Mouse (Mus musculus): Measurements from ENCODE around the gene Gpc6. TPM values are rescaled to one million over a fixed set of nuclear protein-coding genes. Genes with fewer than 3 reads are reported as not detected.

The Gpc6 gene
- polyA plus RNA-seq, 1 experiment = 61.9 TPM

DNA sequence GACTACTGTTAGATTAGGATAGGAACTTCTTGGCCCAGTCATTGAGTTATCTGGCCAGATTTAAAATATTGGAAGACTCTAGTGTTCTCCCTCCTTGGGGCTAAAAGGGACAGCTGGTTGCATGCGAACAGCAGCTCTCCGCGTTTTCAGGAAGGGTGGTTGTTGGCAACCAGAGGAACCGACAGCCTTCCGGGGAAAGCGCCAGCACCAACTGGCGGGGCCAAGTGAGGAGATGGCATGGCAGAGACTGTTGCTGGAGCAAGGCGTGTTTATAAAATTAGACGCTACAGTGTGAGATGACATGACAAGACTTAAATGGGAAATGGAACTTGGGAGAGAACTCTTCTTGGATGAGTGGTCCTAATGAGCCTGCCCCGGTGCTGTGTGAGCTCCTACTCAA, 1056.4 kb downstream of the Gpc6 start:
- Histone ChIP-seq H3K4me1 (ENCODE audit: control insufficient read depth, insufficient read depth, low read length) (no peaks in the 10 kb centered on the region), H3K27ac (ENCODE audit: insufficient read depth, low read length) (no peak overlapping the region), H3K4me3 (ENCODE audit: insufficient read depth, low read length) (no peak overlapping the region)
- no peak for TF ChIP-seq CTCF (IDR thresholded peaks at IDR 0.05; ENCODE audit: borderline replicate concordance, insufficient read depth, low read length)
- TF ChIP-seq POLR2A (IDR thresholded peaks at IDR 0.05; ENCODE audit: low read depth, low read length) = no peak

DNA sequence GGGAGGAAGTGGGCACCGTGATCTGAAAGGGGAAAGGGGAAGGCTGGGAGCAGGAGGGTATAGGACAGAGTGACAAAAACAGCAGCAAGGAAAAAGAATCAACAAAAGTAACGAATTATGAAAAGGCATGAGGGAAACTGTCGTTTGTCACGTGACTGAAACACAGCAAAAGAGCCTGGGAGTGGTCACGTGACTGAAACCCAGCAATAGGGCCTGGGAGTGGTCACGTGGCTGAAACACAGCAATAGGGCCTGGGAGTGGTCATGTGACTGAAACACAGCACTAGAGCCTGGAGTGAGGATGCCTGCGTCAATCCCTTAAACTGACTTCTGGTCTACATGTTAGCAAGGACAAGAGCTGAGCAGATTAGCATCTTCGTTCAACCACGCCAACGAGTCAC, 1063.3 kb downstream of the Gpc6 start:
- H3K4me3 ChIP-seq (ENCODE audit: insufficient read depth, low read length) = no peak overlapping the region
- H3K4me1 ChIP-seq (ENCODE audit: control insufficient read depth, insufficient read depth, low read length) = no peaks in the 10 kb centered on the region
- no peak for TF ChIP-seq CTCF (IDR thresholded peaks at IDR 0.05; ENCODE audit: borderline replicate concordance, insufficient read depth, low read length)
- no peak overlapping the region for H3K27ac ChIP-seq (ENCODE audit: insufficient read depth, low read length)

DNA sequence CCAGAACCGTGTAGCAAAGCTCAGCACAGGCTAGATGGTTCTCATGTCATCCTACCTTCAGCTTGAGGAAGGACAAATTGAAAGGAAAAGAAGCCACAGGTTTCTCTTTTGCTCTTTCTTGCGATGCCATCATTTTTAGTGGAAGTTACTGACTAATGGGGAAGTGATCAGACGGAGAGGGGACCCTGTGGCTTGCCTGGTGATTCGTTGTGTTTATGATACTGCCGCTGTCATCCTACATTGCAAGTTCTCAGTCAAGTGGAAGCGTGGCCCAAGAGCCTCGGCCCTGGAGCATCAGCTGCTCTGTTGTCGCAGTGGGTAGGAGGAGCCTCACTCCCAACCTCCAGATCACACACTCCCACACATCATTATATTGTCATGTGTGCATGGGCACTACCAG, 1065.1 kb downstream of the Gpc6 start:
- TF ChIP-seq POLR2A (IDR thresholded peaks at IDR 0.05; ENCODE audit: low read depth, low read length) (no peak), CTCF (IDR thresholded peaks at IDR 0.05; ENCODE audit: borderline replicate concordance, insufficient read depth, low read length) (no peak)
- Histone ChIP-seq H3K4me1 (ENCODE audit: control insufficient read depth, insufficient read depth, low read length) (0 out of 2 replicates have a peak, but pooled peaks cover 3% of the 10 kb centered on the region), H3K4me3 (ENCODE audit: insufficient read depth, low read length) (no peak overlapping the region), H3K27ac (ENCODE audit: insufficient read depth, low read length) (no peak overlapping the region)

DNA sequence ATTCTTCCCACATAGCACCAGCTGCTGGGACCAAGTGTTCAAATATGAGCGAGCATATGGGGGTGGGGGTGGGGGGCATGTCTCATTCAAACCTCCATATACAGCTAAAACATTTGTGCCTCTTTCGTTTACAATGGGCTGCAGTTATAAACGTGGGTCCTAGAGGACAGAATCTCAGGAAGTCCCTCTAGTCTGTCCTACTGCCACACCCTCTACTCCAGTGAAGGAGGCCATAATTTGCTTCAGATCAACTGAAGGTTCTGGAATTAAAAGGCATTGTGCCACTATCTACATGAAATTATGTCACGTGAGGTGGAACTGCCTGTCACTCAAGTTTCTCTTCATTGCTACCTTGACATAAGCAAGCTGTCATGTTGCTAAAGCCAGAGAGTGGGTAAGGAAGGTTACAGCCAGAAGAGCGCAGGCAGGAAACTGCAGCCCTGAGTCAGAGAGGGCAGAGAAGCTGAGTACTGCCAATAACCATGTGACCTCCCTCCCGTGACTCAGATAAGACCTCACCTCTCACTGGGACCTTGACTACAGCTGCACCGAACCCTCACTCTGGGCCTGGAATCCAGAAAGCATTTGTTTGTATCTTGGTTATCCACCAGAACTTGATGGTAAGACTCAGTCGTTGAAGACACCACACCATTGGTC, 1067.6 kb downstream of the Gpc6 start:
- H3K4me3 ChIP-seq (ENCODE audit: insufficient read depth, low read length) = no peak overlapping the region
- H3K27ac ChIP-seq (ENCODE audit: insufficient read depth, low read length) = no peak overlapping the region
- H3K4me1 ChIP-seq (ENCODE audit: control insufficient read depth, insufficient read depth, low read length) = 0 out of 2 replicates have a peak, but pooled peaks cover 3% of the 10 kb centered on the region
- TF ChIP-seq CTCF (IDR thresholded peaks at IDR 0.05; ENCODE audit: borderline replicate concordance, insufficient read depth, low read length) (no peak), POLR2A (IDR thresholded peaks at IDR 0.05; ENCODE audit: low read depth, low read length) (no peak)

DNA sequence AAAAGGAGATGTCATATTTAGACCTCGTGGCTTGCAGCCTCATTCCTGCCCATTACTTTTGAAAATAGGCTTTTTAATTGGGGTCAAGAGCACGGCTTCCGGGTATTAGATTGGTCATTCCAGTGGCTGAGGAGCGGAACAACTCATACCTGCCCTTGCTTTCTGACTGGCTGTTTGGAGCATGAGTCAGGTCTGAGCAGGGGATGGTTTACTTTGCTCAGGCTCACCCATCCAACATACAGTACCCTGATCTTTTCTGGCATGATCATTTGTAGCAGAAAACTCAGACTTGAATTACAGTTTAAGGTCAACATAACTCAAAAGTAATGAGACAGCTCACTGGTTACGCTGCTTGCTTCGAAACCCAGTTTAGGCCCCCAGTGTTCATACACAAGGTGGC, 1068.7 kb downstream of the Gpc6 start:
- Histone ChIP-seq H3K4me1 (ENCODE audit: control insufficient read depth, insufficient read depth, low read length) (0 out of 2 replicates have a peak, but pooled peaks cover 3% of the 10 kb centered on the region), H3K27ac (ENCODE audit: insufficient read depth, low read length) (no peak overlapping the region), H3K4me3 (ENCODE audit: insufficient read depth, low read length) (no peak overlapping the region)
- TF ChIP-seq CTCF (IDR thresholded peaks at IDR 0.05; ENCODE audit: borderline replicate concordance, insufficient read depth, low read length) (no peak), POLR2A (IDR thresholded peaks at IDR 0.05; ENCODE audit: low read depth, low read length) (no peak)

DNA sequence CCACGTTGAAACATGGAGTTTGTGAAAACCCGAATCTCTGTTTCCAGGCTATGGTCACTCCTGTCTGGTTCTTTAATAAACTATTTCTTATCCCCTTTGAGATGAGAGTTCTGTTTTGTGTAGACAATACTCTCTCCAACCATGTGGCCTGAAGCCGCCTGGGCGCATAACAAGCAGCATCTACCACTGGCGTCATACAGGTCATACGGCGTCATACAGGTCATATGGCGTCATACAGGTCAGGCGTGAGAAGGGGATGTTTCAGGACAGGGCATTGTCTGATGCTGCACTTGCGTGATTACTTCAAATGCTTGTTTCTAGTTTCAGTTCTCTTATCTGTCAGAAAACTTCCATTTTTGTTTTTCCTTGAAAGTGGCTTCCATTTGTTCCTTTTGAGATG, 1079.3 kb downstream of the Gpc6 start:
- Histone ChIP-seq H3K27ac (ENCODE audit: insufficient read depth, low read length) (no peak overlapping the region), H3K4me3 (ENCODE audit: insufficient read depth, low read length) (no peak overlapping the region), H3K4me1 (ENCODE audit: control insufficient read depth, insufficient read depth, low read length) (no peaks in the 10 kb centered on the region)
- no peak for TF ChIP-seq POLR2A (IDR thresholded peaks at IDR 0.05; ENCODE audit: low read depth, low read length)
- no peak for TF ChIP-seq CTCF (IDR thresholded peaks at IDR 0.05; ENCODE audit: borderline replicate concordance, insufficient read depth, low read length)

DNA sequence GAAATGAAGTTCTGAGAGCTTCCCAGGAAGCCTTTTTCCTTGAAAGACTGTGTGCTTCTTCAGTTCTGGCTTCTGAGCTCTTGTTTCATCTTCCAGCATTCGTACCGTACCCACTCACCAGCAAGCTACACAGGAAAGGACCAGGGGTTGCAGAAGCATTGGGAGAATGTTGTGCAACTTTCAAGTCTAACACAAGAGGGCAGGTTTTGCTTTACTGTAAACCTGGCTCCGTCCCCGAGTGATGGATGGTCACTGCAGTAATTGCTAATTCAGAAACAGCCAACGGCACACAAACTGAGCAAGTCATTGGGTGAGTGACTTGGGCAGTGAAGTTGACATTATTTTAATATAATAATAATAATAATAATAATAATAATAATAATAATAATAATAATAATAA, 1080.6 kb downstream of the Gpc6 start:
- H3K4me1 ChIP-seq (ENCODE audit: control insufficient read depth, insufficient read depth, low read length) = no peaks in the 10 kb centered on the region
- no peak overlapping the region for H3K4me3 ChIP-seq (ENCODE audit: insufficient read depth, low read length)
- TF ChIP-seq CTCF (IDR thresholded peaks at IDR 0.05; ENCODE audit: borderline replicate concordance, insufficient read depth, low read length) = no peak
- no peak for TF ChIP-seq POLR2A (IDR thresholded peaks at IDR 0.05; ENCODE audit: low read depth, low read length)
- no peak overlapping the region for H3K27ac ChIP-seq (ENCODE audit: insufficient read depth, low read length)

DNA sequence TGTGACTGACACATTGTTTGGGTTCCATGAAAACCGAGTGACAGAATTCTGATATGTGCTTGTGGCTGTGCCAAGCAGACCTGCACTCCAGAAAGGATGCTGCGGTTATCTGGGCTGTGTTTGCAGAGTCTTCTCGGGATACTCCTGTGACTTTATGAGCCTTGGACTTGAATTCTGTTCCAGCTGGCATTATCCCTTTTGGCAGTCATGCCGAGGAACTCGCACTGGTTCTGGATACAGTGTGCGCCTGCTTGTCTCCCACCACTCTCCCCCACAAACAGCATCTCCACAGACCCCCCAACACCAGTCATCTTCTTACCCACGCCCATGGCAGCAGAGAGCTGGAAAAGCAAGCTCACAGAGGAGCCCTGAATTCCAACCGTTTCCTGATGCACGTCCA, 1084.4 kb downstream of the Gpc6 start:
- TF ChIP-seq POLR2A (IDR thresholded peaks at IDR 0.05; ENCODE audit: low read depth, low read length) (no peak), CTCF (IDR thresholded peaks at IDR 0.05; ENCODE audit: borderline replicate concordance, insufficient read depth, low read length) (no peak)
- H3K4me3 ChIP-seq (ENCODE audit: insufficient read depth, low read length) = no peak overlapping the region

DNA sequence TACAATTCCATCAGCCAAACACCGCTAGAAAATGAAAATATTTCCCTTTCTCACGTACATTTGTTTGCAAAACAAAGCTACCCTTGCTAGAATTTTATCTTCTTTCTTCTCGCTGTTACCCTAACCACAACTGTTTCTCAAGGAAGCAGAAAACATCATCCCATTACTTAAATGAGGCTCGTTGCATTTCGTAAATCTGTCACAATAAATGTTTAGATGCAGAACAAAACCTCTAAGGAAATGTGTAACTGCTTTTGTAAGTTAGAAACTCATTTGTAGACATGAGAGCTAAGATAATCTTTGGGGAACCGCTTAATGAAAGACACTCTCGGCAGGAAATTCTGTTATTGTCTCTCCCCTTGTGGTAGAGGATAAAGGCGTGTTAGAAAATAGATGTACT, 1088.1 kb downstream of the Gpc6 start:
- TF ChIP-seq POLR2A (IDR thresholded peaks at IDR 0.05; ENCODE audit: low read depth, low read length) = no peak
- TF ChIP-seq CTCF (IDR thresholded peaks at IDR 0.05; ENCODE audit: borderline replicate concordance, insufficient read depth, low read length) = no peak
- Histone ChIP-seq H3K4me1 (ENCODE audit: control insufficient read depth, insufficient read depth, low read length) (no peaks in the 10 kb centered on the region), H3K4me3 (ENCODE audit: insufficient read depth, low read length) (no peak overlapping the region), H3K27ac (ENCODE audit: insufficient read depth, low read length) (no peak overlapping the region)

More for the DNA sequence above, 1084.4 kb downstream of the Gpc6 start:
- Histone ChIP-seq H3K4me1 (ENCODE audit: control insufficient read depth, insufficient read depth, low read length) (no peaks in the 10 kb centered on the region), H3K27ac (ENCODE audit: insufficient read depth, low read length) (no peak overlapping the region)

DNA sequence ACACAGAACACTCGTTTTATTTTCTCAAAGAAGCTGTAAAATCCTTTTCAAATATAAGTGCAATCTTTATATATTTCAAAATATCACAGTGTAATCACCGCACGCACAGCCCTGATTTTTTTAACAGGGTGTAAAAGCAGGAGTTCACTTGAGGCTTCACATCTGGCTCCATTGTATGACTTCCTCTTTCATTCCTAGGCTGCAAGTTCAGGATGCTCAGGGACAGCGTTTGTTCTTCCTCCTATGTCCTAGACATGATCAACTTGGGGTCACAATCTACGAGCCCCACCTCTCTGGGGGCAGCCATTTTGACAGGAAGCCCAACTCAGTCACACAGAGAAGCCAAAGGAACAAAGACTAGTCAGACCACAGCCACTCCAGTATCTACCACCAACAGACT, 1094.2 kb downstream of the Gpc6 start:
- TF ChIP-seq CTCF (IDR thresholded peaks at IDR 0.05; ENCODE audit: borderline replicate concordance, insufficient read depth, low read length) (no peak), POLR2A (IDR thresholded peaks at IDR 0.05; ENCODE audit: low read depth, low read length) (no peak)
- Histone ChIP-seq H3K27ac (ENCODE audit: insufficient read depth, low read length) (no peak overlapping the region), H3K4me3 (ENCODE audit: insufficient read depth, low read length) (no peak overlapping the region), H3K4me1 (ENCODE audit: control insufficient read depth, insufficient read depth, low read length) (no peaks in the 10 kb centered on the region)
